In genomic region chr8:109865536-109865935, GRCm38 (mm10) we compare ENCODE assay signal across 13 mouse cellular contexts. TPM values are rescaled to one million over a fixed set of nuclear protein-coding genes. Genes with fewer than 3 reads are reported as not detected.
DNase-seq lines count a peak whose midpoint lies in the region; ATAC-seq and TF ChIP-seq lines count a peak whose summit lies in the region.
"Had no signal": no experiment of that assay in that cellular context is flagged by ENCODE, and none has a peak within 500 bp of the region (broad histone marks: within the 10 kb centered on the region; RNA-seq: fewer than 3 reads in every experiment).

No protein-coding gene starts in this region.

- H3K4me3 ChIP-seq in layer of hippocampus, adult 2 months = no peak overlapping the region
- peak overlapping the region; percentile 25 for H3K4me3 ChIP-seq in bone marrow, adult 2 months (replicated peaks; ENCODE audit: control insufficient read depth, low read depth, low read length)
- peak overlapping the region; percentile 21; the same call in 1 of the 2 replicates for H3K4me3 ChIP-seq in liver, embryonic 12.5 days
- H3K4me3 ChIP-seq in heart, adult 2 months = no peak overlapping the region
- no peak overlapping the region for H3K4me3 ChIP-seq in midbrain, embryonic 14.5 days (replicated peaks; ENCODE audit: low read depth, low read length)
- H3K4me3 ChIP-seq: gastrocnemius, adult 2 months; lung, embryonic 15.5 days; midbrain, embryonic 13.5 days had no signal

- TF ChIP-seq CTCF in layer of hippocampus, adult 2 months (conservative IDR thresholded peaks at IDR 0.05) = no peak
- TF ChIP-seq CTCF in bone marrow, adult 2 months (IDR thresholded peaks at IDR 0.05; ENCODE audit: control insufficient read depth, insufficient read depth, low read length) = no peak
- TF ChIP-seq CTCF in heart, adult 2 months (IDR thresholded peaks at IDR 0.05) = no peak

- peak overlapping the region; percentile 73 for H3K9ac ChIP-seq in liver, embryonic 12.5 days
- H3K9ac ChIP-seq in heart, adult 2 months (ENCODE audit: low read depth, low read length) = no peak overlapping the region
- no peak overlapping the region for H3K9ac ChIP-seq in midbrain, embryonic 14.5 days (replicated peaks; ENCODE audit: low read length)
- H3K9ac ChIP-seq: lung, embryonic 15.5 days; midbrain, embryonic 13.5 days had no signal

- 75% methylated on average over 4 of the region's 4 CpGs for WGBS in bone marrow, adult 2 months
- 33% methylated on average over 4 of the region's 4 CpGs for WGBS in liver, embryonic 12.5 days (ENCODE audit: insufficient replicate concordance)
- WGBS in heart, adult 2 months = 82% methylated on average over 4 of the region's 4 CpGs
- WGBS in midbrain, embryonic 14.5 days = 89% methylated on average over 4 of the region's 4 CpGs

- TF ChIP-seq EP300 in heart, adult 2 months (IDR thresholded peaks at IDR 0.05; ENCODE audit: insufficient read depth, low read depth, low read length) = no peak

- H3K9me3 ChIP-seq in liver, embryonic 12.5 days (replicated peaks) = no peaks in the 10 kb centered on the region
- H3K9me3 ChIP-seq in midbrain, embryonic 14.5 days (ENCODE audit: control insufficient read depth, low read length) = no peaks in the 10 kb centered on the region
- H3K9me3 ChIP-seq: lung, embryonic 15.5 days; midbrain, embryonic 13.5 days had no signal

- H3K27ac ChIP-seq in layer of hippocampus, adult 2 months = peak overlapping the region; percentile 6; the same call in 1 of the 2 replicates
- peak overlapping the region; percentile 87 for H3K27ac ChIP-seq in bone marrow, adult 2 months (ENCODE audit: control insufficient read depth, insufficient read depth, low read depth, low read length, poor library complexity)
- peak overlapping the region; percentile 96 for H3K27ac ChIP-seq in liver, embryonic 12.5 days
- H3K27ac ChIP-seq in heart, adult 2 months = no peak overlapping the region
- H3K27ac ChIP-seq in midbrain, embryonic 14.5 days (replicated peaks; ENCODE audit: low read depth, low read length) = no peak overlapping the region
- H3K27ac ChIP-seq: gastrocnemius, adult 2 months; hindbrain, postnatal 0 days; lung, embryonic 15.5 days; midbrain, embryonic 13.5 days had no signal

- peaks cover 27% of the 10 kb centered on the region for H3K36me3 ChIP-seq in liver, embryonic 12.5 days
- H3K36me3 ChIP-seq in heart, adult 2 months (ENCODE audit: control insufficient read depth, insufficient read depth, low read length) = peaks cover 10% of the 10 kb centered on the region
- H3K36me3 ChIP-seq in midbrain, embryonic 14.5 days (ENCODE audit: control insufficient read depth, insufficient read depth, low read length) = peaks cover 38% of the 10 kb centered on the region

- peaks cover 3% of the 10 kb centered on the region; the same call in 1 of the 2 replicates for H3K79me2 ChIP-seq in heart, adult 2 months (replicated peaks; ENCODE audit: control insufficient read depth, insufficient read depth, low read length)

- peak overlapping the region; percentile 92 for H3K4me2 ChIP-seq in liver, embryonic 12.5 days
- no peak overlapping the region for H3K4me2 ChIP-seq in midbrain, embryonic 14.5 days (ENCODE audit: low read length)
- H3K4me2 ChIP-seq: lung, embryonic 15.5 days; midbrain, embryonic 13.5 days had no signal

- intact Hi-C loops in heart, adult 2 months (cut with DNase I) = loop anchor here (5.0 to 10.0 kb wide), 4 partner anchors 52 to 301 kb away; partner anchors contain the start of genes Ap1g1, Dhx38, Ist1 and Txnl4b

- peak; percentile 17 to 48 for DNase-seq in layer of hippocampus, adult 2 months (ENCODE audit: low spot score in 2 of 2)
- DNase-seq in layer of hippocampus, adult 9-10 months (ENCODE audit: low spot score) = no peak
- DNase-seq in heart, adult 2 months = no peak
- DNase-seq in neural tube, embryonic 10.5 days (ENCODE audit: extremely low spot score, low spot score) = no peak
- no peak for DNase-seq in midbrain, embryonic 14.5 days
- DNase-seq: gastrocnemius, adult 2 months; kidney, postnatal 36 days had no signal

- no peak for TF ChIP-seq POLR2A in bone marrow, adult 2 months (IDR thresholded peaks at IDR 0.05; ENCODE audit: borderline replicate concordance, control insufficient read depth, low read depth, low read length)
- no peak for TF ChIP-seq POLR2A in heart, adult 2 months (IDR thresholded peaks at IDR 0.05; ENCODE audit: insufficient read depth, low read depth, low read length)

- no peaks in the 10 kb centered on the region for H3K27me3 ChIP-seq in liver, embryonic 12.5 days (replicated peaks)
- no peaks in the 10 kb centered on the region for H3K27me3 ChIP-seq in heart, adult 2 months (ENCODE audit: control insufficient read depth, insufficient read depth, low read length)
- no peaks in the 10 kb centered on the region for H3K27me3 ChIP-seq in midbrain, embryonic 14.5 days (ENCODE audit: control insufficient read depth, insufficient read depth, low read length)
- H3K27me3 ChIP-seq: lung, embryonic 15.5 days; midbrain, embryonic 13.5 days had no signal

- peak; percentile 13 for ATAC-seq in erythroblast, adult 5-6 weeks (replicated peaks; ENCODE audit: low FRiP score, poor library complexity, severe bottlenecking)
- ATAC-seq in liver, embryonic 12.5 days = no peak
- ATAC-seq in midbrain, embryonic 14.5 days (ENCODE audit: low FRiP score, low TSS enrichment) = no peak
- ATAC-seq: hindbrain, postnatal 0 days; midbrain, embryonic 13.5 days had no signal

- H3K4me1 ChIP-seq in bone marrow, adult 2 months (ENCODE audit: control insufficient read depth, insufficient read depth, low read length) = no peaks in the 10 kb centered on the region; the same call in 1 of the 2 replicates
- peaks cover 80% of the 10 kb centered on the region for H3K4me1 ChIP-seq in liver, embryonic 12.5 days
- H3K4me1 ChIP-seq in heart, adult 2 months (ENCODE audit: control insufficient read depth, insufficient read depth, low read length) = peaks cover 2% of the 10 kb centered on the region
- H3K4me1 ChIP-seq in midbrain, embryonic 14.5 days (ENCODE audit: control insufficient read depth, insufficient read depth, low read length) = peaks cover 9% of the 10 kb centered on the region; the same call in 1 of the 2 replicates

RNA-seq across cellular contexts. Expression of gene Phlpp2, which starts 2.8 kb away (rescaled TPM):
- 10 to 100 TPM; 26.9 to 28.5 TPM for total RNA-seq in layer of hippocampus, adult 2 months (2021)
- polyA plus RNA-seq in bone marrow, adult 2 months (2011; ENCODE audit: insufficient read depth, insufficient read length, low replicate concordance, missing spikeins) = 9.0 and 10.8 TPM in 2 replicates
- total RNA-seq in erythroblast, adult 5-6 weeks (2015; ENCODE audit: low replicate concordance) = 32.1 and 41.6 TPM in 2 replicates
- 63.2 and 70.5 TPM in 2 replicates for total RNA-seq in erythroblast, adult 5-6 weeks (2017; ENCODE audit: low replicate concordance)
- polyA plus RNA-seq in liver, embryonic 12.5 days (2016; fragmentation: Nextera tagmentation; extraction: Ambion mirVana) = 3.0 and 3.3 TPM in 2 replicates
- 1 to 10 TPM; 3.2 to 4.6 TPM for total RNA-seq in heart, adult 2 months (2021)
- polyA plus RNA-seq in heart, adult 2 months (2012; rRNA removed) = 2.1 and 4.2 TPM in 2 replicates
- polyA plus RNA-seq in midbrain, embryonic 14.5 days (2014; fragmentation: Nextera tagmentation; extraction: Ambion mirVana) = 5.7 and 6.4 TPM in 2 replicates

Comparison
In these comparisons a context has a peak if more than half of its experiments do, and no peak if none do; other contexts are left out.
1. DNase-seq: peak in layer of hippocampus, adult 2 months (2 of 2); none in layer of hippocampus, adult 9-10 months (single experiment), heart, adult 2 months (0 of 2), neural tube, embryonic 10.5 days (single experiment) and midbrain, embryonic 14.5 days (single experiment).
2. H3K27ac ChIP-seq: peak in layer of hippocampus, adult 2 months (single experiment), bone marrow, adult 2 months (single experiment) and liver, embryonic 12.5 days (single experiment); none in heart, adult 2 months (single experiment) and midbrain, embryonic 14.5 days (single experiment).
3. H3K4me3 ChIP-seq: peak in bone marrow, adult 2 months (single experiment) and liver, embryonic 12.5 days (single experiment); none in layer of hippocampus, adult 2 months (single experiment), heart, adult 2 months (single experiment) and midbrain, embryonic 14.5 days (single experiment).